Mouse (Mus musculus): Measurements from ENCODE around the gene Olfr701. TPM values are rescaled to one million over a fixed set of nuclear protein-coding genes. Genes with fewer than 3 reads are reported as not detected.

Olfr701 gene
- total RNA-seq (2018; cell fraction: chromatin; rRNA removed): under 1 TPM in 1 of 26 experiments, not detected in 25; 0.21 TPM
- not detected for total RNA-seq (2018; cell fraction: cytosol; rRNA removed)
- total RNA-seq (2018; cell fraction: nucleus; rRNA removed): not detected
- not detected in 3 replicates for polyA plus RNA-seq (2018)

DNA sequence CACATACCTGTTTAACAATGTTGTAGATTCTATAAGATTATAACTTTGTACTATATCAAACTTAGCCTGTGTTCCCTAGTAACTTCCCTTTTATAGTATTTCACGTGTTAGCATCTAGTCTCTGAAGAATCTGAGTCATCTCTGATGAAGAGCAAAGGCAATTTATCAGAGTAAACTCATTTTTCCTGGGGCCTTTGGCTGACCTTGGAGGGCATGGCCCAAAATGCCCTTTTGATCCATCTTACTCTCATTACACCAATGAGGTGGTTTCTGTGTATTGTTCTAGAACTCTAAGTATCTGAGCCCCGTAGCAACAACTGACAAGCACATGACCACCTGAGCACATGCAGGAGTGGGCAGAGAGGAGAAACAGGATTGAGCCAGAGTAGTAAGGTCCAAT lies at the start of gene Olfr701:
TSS of gene Olfr701 (plus strand) at position 301 of the 400 bp plus-strand sequence.
- WGBS (ENCODE audit: missing documents): 51% methylated on average over 2 of the region's 2 CpGs
- H3K4me3 ChIP-seq (ENCODE audit: inconsistent target): no peak within 1 kb of the TSS
- H3K79me2 ChIP-seq (ENCODE audit: inconsistent target): no peaks in the 10 kb centered on the region
- no peak within 1 kb of the TSS for H3K27ac ChIP-seq
- no peaks in the 10 kb centered on the region for H3K36me3 ChIP-seq (ENCODE audit: inconsistent target)

- Histone ChIP-seq H3K79me2 (ENCODE audit: inconsistent target) (no peaks in the 10 kb centered on the region), H3K36me3 (ENCODE audit: inconsistent target) (no peaks in the 10 kb centered on the region)
These were observed 25.6 kb upstream of the Olfr701 start for GRCm38 (mm10) chr7:106788330-106788729.

GRCm38 (mm10) chr7:106793098-106793497 lies 20.8 kb upstream of the Olfr701 start, which contains the start of gene Olfr699:
TSS of gene Olfr699 (minus strand) at chr7:106793198.
- H3K27ac ChIP-seq: no peak within 1 kb of the TSS
- H3K79me2 ChIP-seq (ENCODE audit: inconsistent target): no peaks in the 10 kb centered on the region
- H3K4me3 ChIP-seq (ENCODE audit: inconsistent target): no peak within 1 kb of the TSS
- WGBS (ENCODE audit: missing documents): 54% methylated on average over 1 of the region's 1 CpGs
- no peaks in the 10 kb centered on the region for H3K36me3 ChIP-seq (ENCODE audit: inconsistent target)

More at GRCm38 (mm10) chr7:106788330-106788729, 25.6 kb upstream of the Olfr701 start:
- H3K27ac ChIP-seq: no peak overlapping the region
- no peak overlapping the region for H3K4me3 ChIP-seq (ENCODE audit: inconsistent target)

DNA sequence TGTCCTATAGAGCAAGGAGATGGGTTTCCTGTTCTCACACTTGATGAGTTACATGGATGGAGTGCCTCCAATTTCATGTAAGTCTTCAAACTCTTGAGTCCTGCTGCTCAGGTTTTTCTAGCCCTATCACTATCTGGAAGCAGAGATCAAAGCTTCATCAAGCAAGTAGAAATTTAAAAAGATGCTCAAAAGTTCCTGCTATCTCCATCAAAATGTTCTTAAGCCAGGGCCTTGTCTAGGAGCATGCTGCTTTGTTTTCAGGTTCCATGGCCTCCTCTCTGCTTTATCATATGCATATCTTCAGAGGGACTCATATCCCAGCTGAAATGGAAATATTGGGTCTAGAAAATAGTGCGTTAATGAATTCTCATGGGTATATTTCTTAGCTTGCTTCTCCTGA lies 5.2 kb upstream of the Olfr701 start, which contains the start of gene Olfr700:
TSS of gene Olfr700 (minus strand) at position 101 of the 400 bp plus-strand sequence.
- H3K27ac ChIP-seq: no peak within 1 kb of the TSS
- H3K36me3 ChIP-seq (ENCODE audit: inconsistent target): no peaks in the 10 kb centered on the region
- H3K79me2 ChIP-seq (ENCODE audit: inconsistent target): no peaks in the 10 kb centered on the region
- 78% methylated on average over 1 of the region's 1 CpGs for WGBS (ENCODE audit: missing documents)
- no peak within 1 kb of the TSS for H3K4me3 ChIP-seq (ENCODE audit: inconsistent target)

DNA sequence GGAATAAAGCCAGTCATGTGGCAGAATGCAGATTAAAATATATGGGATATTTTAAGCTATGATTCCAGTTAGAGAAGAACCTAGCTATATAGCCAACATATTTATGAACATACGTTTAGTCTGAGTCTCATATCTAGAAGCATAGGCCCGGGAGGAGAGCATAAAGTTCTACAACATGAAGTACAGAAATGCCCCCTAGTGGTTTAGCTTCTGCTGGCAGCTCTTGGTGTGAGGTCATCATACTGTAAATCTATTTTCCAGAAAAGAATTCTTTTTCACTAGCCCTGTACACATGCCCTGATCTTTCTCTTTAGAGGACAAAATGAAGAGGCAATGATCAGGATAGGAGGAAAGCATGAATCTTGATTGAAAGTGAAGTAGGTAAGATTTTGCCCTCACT lies 1.8 kb downstream of the Olfr701 start:
- 4% methylated on average over 2 of the region's 2 CpGs for WGBS (ENCODE audit: missing documents)
- Histone ChIP-seq H3K79me2 (ENCODE audit: inconsistent target) (no peaks in the 10 kb centered on the region), H3K4me3 (ENCODE audit: inconsistent target) (no peak overlapping the region), H3K27ac (no peak overlapping the region), H3K36me3 (ENCODE audit: inconsistent target) (no peaks in the 10 kb centered on the region)

DNA sequence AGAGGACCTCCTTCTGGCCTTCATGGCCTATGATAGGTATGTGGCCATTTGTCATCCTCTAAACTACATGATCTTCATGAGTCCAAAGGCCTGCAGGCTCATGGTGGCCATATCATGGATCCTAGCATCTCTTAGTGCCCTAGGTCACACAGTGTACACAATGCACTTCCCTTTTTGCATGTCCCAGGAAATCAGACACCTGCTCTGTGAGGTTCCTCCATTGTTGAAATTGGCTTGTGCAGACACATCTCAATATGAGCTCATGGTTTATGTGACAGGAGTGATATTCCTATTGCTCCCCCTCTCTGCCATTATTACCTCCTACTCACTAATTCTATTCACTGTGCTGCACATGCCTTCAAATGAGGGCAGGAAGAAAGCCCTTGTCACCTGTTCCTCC lies 4.5 kb downstream of the Olfr701 start:
- no peak overlapping the region for H3K4me3 ChIP-seq (ENCODE audit: inconsistent target)
- H3K36me3 ChIP-seq (ENCODE audit: inconsistent target): no peaks in the 10 kb centered on the region
- H3K27ac ChIP-seq: no peak overlapping the region
- no peaks in the 10 kb centered on the region for H3K79me2 ChIP-seq (ENCODE audit: inconsistent target)

- H3K79me2 ChIP-seq (ENCODE audit: inconsistent target): no peaks in the 10 kb centered on the region
- no peaks in the 10 kb centered on the region for H3K36me3 ChIP-seq (ENCODE audit: inconsistent target)
- no peak within 1 kb of the TSS for H3K27ac ChIP-seq
- no peak within 1 kb of the TSS for H3K4me3 ChIP-seq (ENCODE audit: inconsistent target)
These were observed 19.9 kb downstream of the Olfr701 start, which contains the start of gene Olfr702 for GRCm38 (mm10) chr7:106833793-106834192. TSS of gene Olfr702 (minus strand) at chr7:106833893.

DNA sequence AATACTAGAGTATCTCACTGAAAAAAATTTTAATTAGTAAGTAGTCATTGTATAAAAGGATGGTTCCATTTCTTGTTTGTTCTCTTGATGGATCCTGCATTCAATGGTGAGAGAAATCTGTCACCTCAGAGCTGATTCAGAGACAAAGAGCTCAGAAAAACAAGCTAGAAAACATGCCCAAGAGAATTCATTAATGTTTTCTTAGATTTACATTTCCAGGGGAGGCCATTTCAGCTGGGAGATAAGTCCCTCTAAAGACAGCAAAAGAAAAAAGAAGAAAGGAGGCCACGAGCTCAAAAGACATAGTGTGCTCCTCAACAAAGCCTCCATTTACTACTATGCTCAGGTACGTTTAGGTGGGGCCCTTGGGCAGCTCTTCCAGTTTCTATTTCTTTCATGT lies 29.1 kb downstream of the Olfr701 start, which contains the start of gene Olfr703:
TSS of gene Olfr703 (plus strand) at position 301 of the 400 bp plus-strand sequence.
- Histone ChIP-seq H3K36me3 (ENCODE audit: inconsistent target) (no peaks in the 10 kb centered on the region), H3K79me2 (ENCODE audit: inconsistent target) (no peaks in the 10 kb centered on the region), H3K4me3 (ENCODE audit: inconsistent target) (no peak within 1 kb of the TSS), H3K27ac (no peak within 1 kb of the TSS)
- 91% methylated on average over 2 of the region's 2 CpGs for WGBS (ENCODE audit: missing documents)

- Histone ChIP-seq H3K27ac (no peak within 1 kb of the TSS), H3K36me3 (ENCODE audit: inconsistent target) (no peaks in the 10 kb centered on the region), H3K79me2 (ENCODE audit: inconsistent target) (no peaks in the 10 kb centered on the region), H3K4me3 (ENCODE audit: inconsistent target) (no peak within 1 kb of the TSS)
These were observed 49.0 kb downstream of the Olfr701 start, which contains the start of gene Olfr704 for GRCm38 (mm10) chr7:106862885-106863284. TSS of gene Olfr704 (plus strand) at chr7:106863185.

Other genes with a start within 250 kb of the Olfr701 start
- not detected in 3 replicates for gene Olfr693, start 133.5 kb upstream of the Olfr701 start, polyA plus RNA-seq (2018)
- not detected in 3 replicates for gene Olfr694, start 122.3 kb upstream of the Olfr701 start, polyA plus RNA-seq (2018)
- not detected in 3 replicates for gene Olfr695, start 97.7 kb upstream of the Olfr701 start, polyA plus RNA-seq (2018)
- gene Olfr697, start 71.7 kb upstream of the Olfr701 start, polyA plus RNA-seq (2018): not detected in 3 replicates
- not detected in 3 replicates for gene Olfr698, start 58.7 kb upstream of the Olfr701 start, polyA plus RNA-seq (2018)
- not detected in 3 replicates for gene Olfr699, start 20.9 kb upstream of the Olfr701 start, polyA plus RNA-seq (2018)
- gene Olfr700, start 5.3 kb upstream of the Olfr701 start, polyA plus RNA-seq (2018): not detected in 3 replicates
- gene Olfr702, start 19.8 kb downstream of the Olfr701 start, polyA plus RNA-seq (2018): not detected in 3 replicates
- gene Olfr703, start 29.2 kb downstream of the Olfr701 start, polyA plus RNA-seq (2018): not detected in 3 replicates
- not detected in 3 replicates for gene Olfr704, start 49.1 kb downstream of the Olfr701 start, polyA plus RNA-seq (2018)
- not detected in 3 replicates for gene Olfr705, start 62.8 kb downstream of the Olfr701 start, polyA plus RNA-seq (2018)
- gene Olfr706, start 74.0 kb downstream of the Olfr701 start, polyA plus RNA-seq (2018): not detected in 3 replicates
- gene Olfr707, start 87.1 kb downstream of the Olfr701 start, polyA plus RNA-seq (2018): not detected in 3 replicates
- gene Olfr1532-ps1, start 93.9 kb downstream of the Olfr701 start, polyA plus RNA-seq (2018): not detected in 3 replicates
- gene Olfr709-ps1, start 118.1 kb downstream of the Olfr701 start, polyA plus RNA-seq (2018): not detected in 3 replicates
- not detected in 3 replicates for gene Olfr710, start 134.2 kb downstream of the Olfr701 start, polyA plus RNA-seq (2018)
- not detected in 3 replicates for gene Olfr6, start 149.8 kb downstream of the Olfr701 start, polyA plus RNA-seq (2018)
- gene Olfr711, start 161.3 kb downstream of the Olfr701 start, polyA plus RNA-seq (2018): not detected in 3 replicates
- gene Olfr2, start 191.9 kb downstream of the Olfr701 start, polyA plus RNA-seq (2018): not detected in 3 replicates
- not detected in 3 replicates for gene Olfr713, start 217.0 kb downstream of the Olfr701 start, polyA plus RNA-seq (2018)